Mouse (Mus musculus) lung, adult 2 months (tissue): ENCODE measurements around the gene Lgmn.

Source experiments
- CTCF ChIP-seq: fragments of 200-500 bp; IDR thresholded peaks from 2 replicates; pipeline ENCODE4 v1.5.1; 2011; ENCODE audit warnings: mild to moderate bottlenecking, low read length, control low read depth; ENCODE audit not compliant: insufficient read depth
- POLR2A ChIP-seq: fragments of 200-500 bp; IDR thresholded peaks from 2 replicates; pipeline ENCODE4 v1.6.1; 2011; ENCODE audit warnings: low read depth, mild to moderate bottlenecking, control low read depth, low read length, borderline replicate concordance; ENCODE audit errors: extremely low read depth

DNA sequence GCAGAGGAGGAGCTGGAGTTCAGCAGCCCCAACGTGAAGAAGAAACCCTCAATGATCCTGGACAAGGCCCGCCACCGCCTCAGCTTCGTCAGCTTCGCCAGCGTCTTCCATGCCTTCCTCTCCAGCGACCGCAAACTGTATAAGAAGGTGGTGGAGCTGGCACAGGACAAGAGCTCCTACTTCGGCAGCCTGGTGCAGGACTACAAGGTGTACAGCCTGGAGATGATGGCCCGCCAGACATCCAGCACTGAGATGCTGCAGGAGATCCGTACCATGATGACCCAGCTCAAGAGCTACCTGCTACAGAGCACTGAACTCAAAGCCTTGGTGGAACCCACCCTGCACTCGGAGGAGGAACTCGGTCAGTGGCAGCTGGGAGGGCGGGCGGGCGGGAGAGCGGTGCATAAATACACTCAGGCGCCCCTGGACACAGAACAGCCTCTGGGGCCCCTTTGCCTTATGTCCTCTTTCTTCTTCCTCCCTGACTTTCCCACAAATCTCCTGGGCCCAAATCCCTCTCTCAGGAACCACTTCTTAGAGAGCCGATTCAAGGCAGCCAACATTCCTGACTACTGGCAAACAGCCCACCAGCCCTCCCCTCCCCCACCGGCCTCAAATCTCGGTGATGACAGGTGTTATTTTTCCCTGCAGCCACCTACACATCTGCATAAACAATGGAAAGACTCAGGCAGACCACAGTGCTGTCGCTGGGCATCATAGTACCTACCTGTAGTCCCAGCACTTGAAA is 70.0 kb downstream of the Lgmn start:
- TF ChIP-seq POLR2A = no peak
- TF ChIP-seq CTCF = no peak
